Mouse (Mus musculus): ENCODE results near the gene Zfp36. TPM values are rescaled to one million over a fixed set of nuclear protein-coding genes. Genes with fewer than 3 reads are reported as not detected.

Zfp36 gene
- polyA plus RNA-seq, 1 experiment from 2014 or later: 4.2 TPM

DNA sequence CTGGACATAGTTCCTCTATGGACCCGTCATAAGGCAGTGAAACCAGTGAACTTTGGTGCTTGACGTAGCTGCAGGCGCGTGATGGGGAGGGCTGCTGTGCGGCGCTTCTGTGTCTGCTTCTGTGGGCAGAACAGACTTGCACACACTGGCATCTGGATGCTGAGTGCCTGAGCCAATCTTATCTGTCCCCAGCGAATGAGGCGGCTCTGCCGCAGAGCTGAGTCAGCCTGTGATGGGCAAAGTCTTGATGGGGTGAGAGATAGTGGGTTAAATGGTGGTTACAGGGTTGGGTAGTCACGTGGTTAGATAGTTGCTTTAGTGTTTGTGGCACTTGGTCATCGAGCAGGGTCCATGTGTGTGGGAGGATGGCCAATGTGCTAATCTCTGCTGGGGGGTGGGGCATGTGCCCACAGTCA lies 2.9 kb upstream of the Zfp36 start:
- no peak overlapping the region for H3K4me3 ChIP-seq (replicated peaks)
- no peaks in the 10 kb centered on the region for H3K9me3 ChIP-seq (replicated peaks)
- peaks cover 40% of the 10 kb centered on the region for H3K4me1 ChIP-seq
- ATAC-seq (ENCODE audit: low FRiP score): no peak
- WGBS: 77% methylated on average over 11 of the region's 11 CpGs
- no peak overlapping the region for H3K27ac ChIP-seq (replicated peaks)
- H3K4me2 ChIP-seq: no peak overlapping the region
- peaks cover 16% of the 10 kb centered on the region for H3K36me3 ChIP-seq
- no peaks in the 10 kb centered on the region for H3K27me3 ChIP-seq (replicated peaks)
- H3K9ac ChIP-seq (replicated peaks): no peak overlapping the region

DNA sequence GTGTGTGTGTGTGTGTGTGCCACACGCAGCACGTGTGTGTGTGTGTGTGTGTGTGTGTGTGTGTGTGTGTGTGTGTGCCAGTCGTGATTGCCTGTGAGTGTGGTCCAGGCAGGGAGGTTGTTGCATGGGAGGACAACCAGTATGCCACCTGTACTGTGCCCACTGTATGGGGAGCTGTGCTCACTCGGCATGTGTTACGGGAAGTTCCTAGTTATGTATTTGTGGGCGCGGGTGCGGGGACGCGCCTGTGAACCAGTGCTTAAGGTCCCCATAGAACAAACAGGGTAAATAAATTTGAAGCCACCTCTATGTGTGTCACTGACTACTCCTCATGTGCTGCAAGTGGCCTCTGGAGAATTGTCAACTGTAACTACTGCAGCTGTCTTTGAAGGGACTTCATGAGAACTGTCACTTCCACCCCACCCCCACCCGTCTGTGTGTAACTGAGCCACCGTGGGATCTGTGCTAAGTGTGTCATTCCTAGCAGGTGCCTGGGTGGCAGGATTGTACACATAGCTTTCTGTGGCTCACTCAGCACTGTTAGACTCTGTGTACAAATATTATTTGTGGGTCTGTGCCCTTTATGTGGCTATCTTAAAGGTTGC lies 2.4 kb upstream of the Zfp36 start:
- 78% methylated on average over 10 of the region's 12 CpGs for WGBS
- peaks cover 45% of the 10 kb centered on the region for H3K4me1 ChIP-seq

DNA sequence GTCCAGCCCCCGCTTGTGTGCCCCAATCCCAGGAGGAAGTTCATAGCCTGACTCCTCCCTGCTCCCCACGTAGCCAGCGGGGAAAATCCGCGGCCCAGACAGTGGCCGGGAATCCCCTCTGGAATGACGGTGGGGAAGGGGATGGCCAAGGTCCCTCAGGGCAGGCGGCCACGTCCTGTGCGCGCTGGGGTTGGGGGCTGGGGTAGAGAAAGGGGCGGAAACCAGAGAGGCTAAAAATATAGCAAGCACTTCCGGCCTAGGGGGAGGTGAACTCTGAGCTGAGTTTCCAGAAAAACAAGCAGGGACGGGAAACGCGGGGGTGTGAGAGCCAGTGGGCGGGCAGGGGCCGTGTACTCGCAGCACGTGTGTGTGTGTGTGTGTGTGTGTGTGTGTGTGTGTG lies 1.9 kb upstream of the Zfp36 start:
- no peaks in the 10 kb centered on the region for H3K9me3 ChIP-seq (replicated peaks)
- H3K4me1 ChIP-seq: peaks cover 50% of the 10 kb centered on the region
- H3K4me2 ChIP-seq: peak overlapping the region; percentile 49
- no peaks in the 10 kb centered on the region for H3K27me3 ChIP-seq (replicated peaks)
- 16% methylated on average over 20 of the region's 20 CpGs for WGBS
- peak overlapping the region; percentile 77 for H3K27ac ChIP-seq (replicated peaks)
- 0 out of 2 replicates have a peak overlapping the region, but pooled peaks have one; percentile 8 for H3K9ac ChIP-seq (replicated peaks)
- peaks cover 9% of the 10 kb centered on the region for H3K36me3 ChIP-seq
- no peak for ATAC-seq (ENCODE audit: low FRiP score)
- H3K4me3 ChIP-seq (replicated peaks): peak overlapping the region; percentile 16; the same call in 1 of the 2 replicates

More for the DNA sequence above, 2.4 kb upstream of the Zfp36 start:
- no peak for ATAC-seq (ENCODE audit: low FRiP score)
- no peaks in the 10 kb centered on the region for H3K9me3 ChIP-seq (replicated peaks)
- H3K9ac ChIP-seq (replicated peaks): no peak overlapping the region
- H3K36me3 ChIP-seq: peaks cover 10% of the 10 kb centered on the region
- peak overlapping the region; percentile 49 for H3K4me2 ChIP-seq
- H3K27ac ChIP-seq (replicated peaks): peak overlapping the region; percentile 77; the same call in 1 of the 2 replicates
- H3K27me3 ChIP-seq (replicated peaks): no peaks in the 10 kb centered on the region
- no peak overlapping the region for H3K4me3 ChIP-seq (replicated peaks)

DNA sequence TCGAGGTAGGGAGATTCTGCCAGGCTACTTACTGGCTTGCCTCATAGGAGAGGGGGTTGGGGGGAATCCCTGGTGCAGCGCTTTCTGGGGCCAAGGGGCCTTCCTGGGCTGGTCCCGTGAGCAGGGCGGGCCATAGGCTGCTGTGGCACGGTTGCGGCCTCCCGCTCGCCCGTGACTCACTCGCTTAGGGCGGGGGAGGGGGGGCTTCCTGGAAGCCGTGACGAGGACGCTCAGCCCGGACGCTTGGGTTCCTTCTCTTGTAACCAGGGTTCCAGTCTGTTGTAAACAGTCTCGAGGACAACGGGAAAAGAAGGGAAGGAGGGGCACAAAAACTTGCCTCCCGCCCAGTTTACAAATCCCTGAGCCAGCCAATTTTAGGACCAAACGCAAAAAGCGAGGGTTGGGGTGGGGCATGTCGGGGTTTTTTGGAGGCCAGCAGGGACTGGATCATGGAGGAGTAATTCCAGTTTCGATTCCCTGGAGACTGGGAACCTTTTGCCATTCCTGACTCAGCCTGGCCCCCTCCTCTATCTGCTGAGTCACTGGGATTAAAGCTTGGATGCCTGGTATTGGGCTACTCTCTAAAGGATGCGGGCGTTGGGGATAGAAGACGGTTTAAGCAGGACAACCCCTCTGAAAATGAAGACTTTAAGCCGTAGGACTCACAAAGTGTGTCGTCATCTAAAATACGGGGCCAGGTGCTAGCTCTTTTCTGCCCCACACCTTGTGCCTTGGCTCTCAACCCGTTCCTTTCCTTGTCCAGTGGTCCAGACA lies 1.2 kb upstream of the Zfp36 start:
- no peaks in the 10 kb centered on the region for H3K27me3 ChIP-seq (replicated peaks)
- H3K36me3 ChIP-seq: peaks cover 6% of the 10 kb centered on the region
- no peaks in the 10 kb centered on the region for H3K9me3 ChIP-seq (replicated peaks)
- 0 out of 2 replicates have a peak overlapping the region, but pooled peaks have one; percentile 8 for H3K9ac ChIP-seq (replicated peaks)
- H3K4me1 ChIP-seq: peaks cover 55% of the 10 kb centered on the region
- peak overlapping the region; percentile 49 for H3K4me2 ChIP-seq
- 0 out of 2 replicates have a peak overlapping the region, but pooled peaks have one; percentile 16 for H3K4me3 ChIP-seq (replicated peaks)
- no peak for ATAC-seq (ENCODE audit: low FRiP score)
- H3K27ac ChIP-seq (replicated peaks): peak overlapping the region; percentile 77
- WGBS: 17% methylated on average over 29 of the region's 30 CpGs

DNA sequence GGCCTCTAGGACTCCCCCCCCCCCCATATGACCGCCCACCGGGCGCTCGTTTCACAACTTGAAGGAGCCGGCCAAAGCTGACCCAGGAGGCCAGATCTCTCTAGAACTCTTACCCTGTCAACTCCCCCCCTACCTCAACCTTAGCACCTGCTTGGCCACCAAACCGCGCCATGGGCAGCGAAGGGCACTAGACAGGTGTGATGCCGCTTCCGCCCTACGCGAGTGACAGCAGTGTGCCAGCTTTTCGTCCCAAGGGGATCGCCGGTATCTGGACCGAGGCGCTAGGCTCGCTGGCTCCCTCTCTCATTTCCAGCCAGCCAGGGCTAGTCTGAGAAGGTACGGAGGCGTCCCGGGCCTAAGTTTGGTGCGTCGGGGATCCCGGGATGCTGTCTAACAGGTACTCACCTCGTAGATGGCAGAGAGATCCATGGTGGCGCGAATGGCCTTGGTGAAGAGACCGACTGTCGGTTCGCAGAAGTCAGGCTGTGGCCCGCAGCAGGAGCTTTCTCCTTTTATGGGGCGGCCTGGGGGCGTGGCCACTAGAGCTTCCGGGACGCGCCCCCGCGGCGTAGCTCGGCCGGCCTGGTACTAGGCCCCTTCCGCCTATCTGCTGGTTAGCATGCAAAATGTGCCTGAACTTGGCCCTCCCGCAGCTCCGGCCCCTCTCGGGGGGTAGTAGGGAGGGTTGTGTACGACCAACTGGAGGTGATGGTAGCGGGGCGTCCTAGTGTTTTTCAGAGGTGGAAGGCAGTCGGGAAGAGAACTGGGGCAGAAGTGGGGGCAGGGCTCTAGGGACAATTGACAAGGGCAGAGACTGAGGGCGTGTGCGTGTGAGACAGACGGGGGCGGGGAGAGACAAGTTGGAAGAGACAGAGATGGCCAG lies 1.0 kb downstream of the Zfp36 start:
- peak; percentile 45 for ATAC-seq (ENCODE audit: low FRiP score)
- peaks cover 68% of the 10 kb centered on the region for H3K4me1 ChIP-seq

DNA sequence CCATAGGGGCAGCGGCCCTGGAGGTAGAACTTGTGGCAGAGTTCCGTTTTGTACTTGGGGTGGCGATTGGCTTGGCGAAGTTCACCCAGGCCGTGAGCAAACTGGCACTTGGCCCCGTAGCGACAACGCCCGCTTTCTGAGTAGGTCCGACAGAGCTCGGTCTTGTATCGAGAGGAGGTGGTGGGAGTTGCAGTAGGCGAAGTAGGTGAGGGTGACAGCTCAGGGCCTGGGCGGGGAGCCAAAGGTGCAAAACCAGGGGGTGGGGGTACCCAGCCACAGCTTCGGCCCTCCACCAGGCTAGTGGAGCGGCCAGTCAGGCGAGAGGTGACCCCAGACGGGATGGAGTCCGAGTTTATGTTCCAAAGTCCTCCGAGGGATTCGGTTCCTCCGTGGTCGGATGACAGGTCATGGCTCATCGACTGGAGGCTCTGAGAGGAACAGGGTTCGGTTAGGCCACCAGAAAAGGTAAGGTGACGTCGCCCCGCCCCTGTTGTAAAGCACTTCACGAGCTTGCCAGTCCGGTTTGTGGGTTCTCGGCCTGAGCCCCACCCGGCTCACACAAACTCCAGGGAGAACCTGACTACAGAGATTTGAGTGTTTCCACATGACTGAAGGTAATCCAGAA lies 1.9 kb downstream of the Zfp36 start:
- Histone ChIP-seq H3K9me3 (replicated peaks) (no peaks in the 10 kb centered on the region), H3K27me3 (replicated peaks) (no peaks in the 10 kb centered on the region), H3K27ac (replicated peaks) (peak overlapping the region; percentile 79; the same call in 1 of the 2 replicates), H3K4me3 (replicated peaks) (peak overlapping the region; percentile 56), H3K36me3 (no peaks in the 10 kb centered on the region), H3K4me1 (peaks cover 70% of the 10 kb centered on the region), H3K4me2 (peak overlapping the region; percentile 79), H3K9ac (replicated peaks) (peak overlapping the region; percentile 70)
- ATAC-seq (ENCODE audit: low FRiP score): no peak
- 48% methylated on average over 32 of the region's 32 CpGs for WGBS

More for the DNA sequence above, 1.0 kb downstream of the Zfp36 start:
- Histone ChIP-seq H3K36me3 (no peaks in the 10 kb centered on the region), H3K4me2 (peak overlapping the region; percentile 79), H3K27ac (replicated peaks) (peak overlapping the region; percentile 79), H3K9me3 (replicated peaks) (no peaks in the 10 kb centered on the region), H3K27me3 (replicated peaks) (no peaks in the 10 kb centered on the region), H3K4me3 (replicated peaks) (peak overlapping the region; percentile 56), H3K9ac (replicated peaks) (peak overlapping the region; percentile 70)
- 1% methylated on average over 53 of the region's 53 CpGs for WGBS

DNA sequence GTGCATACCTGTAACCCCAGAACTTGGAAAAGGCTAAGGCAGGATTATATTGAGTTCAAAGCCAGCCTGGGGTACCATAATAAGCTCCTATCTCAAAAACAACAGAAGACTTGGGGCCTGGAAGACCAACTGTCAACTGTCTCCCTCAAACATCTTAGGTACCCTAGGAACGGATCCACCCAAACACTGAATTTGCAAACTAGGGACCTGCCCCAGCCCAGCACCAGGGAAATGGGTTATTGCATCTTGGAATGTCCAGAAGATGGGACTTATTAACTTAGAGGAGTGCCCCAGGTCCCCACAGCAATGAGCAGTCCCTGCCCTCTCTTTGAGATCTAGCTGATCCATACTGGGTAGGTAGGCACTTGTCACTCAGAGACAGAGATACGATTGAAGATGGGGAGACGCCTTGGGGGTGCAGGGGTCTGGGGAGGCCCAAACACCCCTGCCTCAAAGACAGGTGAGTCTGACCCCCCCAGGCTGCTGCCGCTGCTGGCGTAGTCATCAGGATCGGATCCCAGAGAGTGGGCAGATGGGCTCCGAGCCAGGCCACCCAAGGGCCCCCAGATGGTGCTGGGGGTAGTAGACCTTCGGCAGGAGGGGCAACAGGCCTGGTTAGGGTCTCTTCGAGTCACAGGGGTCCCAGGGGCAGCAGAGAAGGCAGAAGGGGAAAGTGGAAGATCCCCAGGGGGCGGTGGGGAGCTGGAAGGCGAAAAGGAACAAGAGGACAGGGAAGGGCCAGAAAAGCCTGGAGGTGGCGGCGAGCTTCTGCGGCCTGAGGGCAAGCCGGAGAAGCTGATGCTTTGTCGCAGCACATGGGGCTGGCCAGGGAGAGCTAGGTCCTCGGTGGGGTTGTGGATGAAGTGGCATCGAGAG lies 2.6 kb downstream of the Zfp36 start:
- Histone ChIP-seq H3K27me3 (replicated peaks) (no peaks in the 10 kb centered on the region), H3K27ac (replicated peaks) (0 out of 2 replicates have a peak overlapping the region, but pooled peaks have one; percentile 39), H3K4me1 (peaks cover 63% of the 10 kb centered on the region), H3K36me3 (no peaks in the 10 kb centered on the region), H3K9me3 (replicated peaks) (no peaks in the 10 kb centered on the region), H3K9ac (replicated peaks) (peak overlapping the region; percentile 70), H3K4me3 (replicated peaks) (peak overlapping the region; percentile 56), H3K4me2 (peak overlapping the region; percentile 79)
- ATAC-seq (ENCODE audit: low FRiP score): no peak
- 72% methylated on average over 18 of the region's 18 CpGs for WGBS

DNA sequence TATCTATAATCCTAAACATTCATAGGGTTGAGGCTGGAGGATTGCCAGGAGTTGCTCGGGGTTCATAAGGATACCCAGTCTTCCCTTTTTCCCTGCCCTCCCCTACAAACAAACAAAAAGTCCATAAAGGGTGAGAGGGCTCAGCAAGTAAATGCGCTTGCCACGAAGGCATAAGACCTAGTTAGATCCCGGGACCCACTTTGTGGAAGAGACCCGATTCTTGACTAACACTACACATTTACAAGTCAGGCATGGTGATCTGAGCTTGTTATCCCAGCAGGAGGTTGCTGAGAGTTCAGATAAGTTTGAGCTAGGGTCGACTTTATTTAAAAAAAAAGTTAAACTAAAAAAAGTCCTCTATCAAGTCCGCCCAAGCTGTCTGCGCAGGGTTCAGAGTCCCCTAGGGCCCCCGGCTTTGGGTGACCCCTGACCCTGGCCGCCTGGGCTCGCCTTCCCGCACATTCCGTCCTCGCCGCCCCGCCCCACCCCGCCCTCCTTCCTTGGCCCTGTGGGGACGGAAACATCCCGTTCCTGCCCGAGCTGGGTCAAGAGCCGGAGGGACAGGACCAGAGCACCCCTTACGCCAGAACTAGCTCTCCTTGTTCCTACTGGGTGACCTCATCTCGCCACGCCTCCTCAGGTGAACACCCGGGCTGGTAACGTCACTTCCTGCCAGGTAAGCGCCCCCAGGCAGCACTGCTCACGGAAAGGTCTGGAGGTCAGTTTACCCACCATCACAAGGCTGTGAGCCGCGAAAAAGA lies 3.9 kb downstream of the Zfp36 start:
- ATAC-seq (ENCODE audit: low FRiP score): no peak
- Histone ChIP-seq H3K27me3 (replicated peaks) (no peaks in the 10 kb centered on the region), H3K4me1 (peaks cover 59% of the 10 kb centered on the region), H3K9ac (replicated peaks) (peak overlapping the region; percentile 51), H3K27ac (replicated peaks) (peak overlapping the region; percentile 86), H3K36me3 (no peaks in the 10 kb centered on the region), H3K9me3 (replicated peaks) (no peaks in the 10 kb centered on the region), H3K4me2 (peak overlapping the region; percentile 79), H3K4me3 (replicated peaks) (peak overlapping the region; percentile 46)
- 5% methylated on average over 30 of the region's 30 CpGs for WGBS

DNA sequence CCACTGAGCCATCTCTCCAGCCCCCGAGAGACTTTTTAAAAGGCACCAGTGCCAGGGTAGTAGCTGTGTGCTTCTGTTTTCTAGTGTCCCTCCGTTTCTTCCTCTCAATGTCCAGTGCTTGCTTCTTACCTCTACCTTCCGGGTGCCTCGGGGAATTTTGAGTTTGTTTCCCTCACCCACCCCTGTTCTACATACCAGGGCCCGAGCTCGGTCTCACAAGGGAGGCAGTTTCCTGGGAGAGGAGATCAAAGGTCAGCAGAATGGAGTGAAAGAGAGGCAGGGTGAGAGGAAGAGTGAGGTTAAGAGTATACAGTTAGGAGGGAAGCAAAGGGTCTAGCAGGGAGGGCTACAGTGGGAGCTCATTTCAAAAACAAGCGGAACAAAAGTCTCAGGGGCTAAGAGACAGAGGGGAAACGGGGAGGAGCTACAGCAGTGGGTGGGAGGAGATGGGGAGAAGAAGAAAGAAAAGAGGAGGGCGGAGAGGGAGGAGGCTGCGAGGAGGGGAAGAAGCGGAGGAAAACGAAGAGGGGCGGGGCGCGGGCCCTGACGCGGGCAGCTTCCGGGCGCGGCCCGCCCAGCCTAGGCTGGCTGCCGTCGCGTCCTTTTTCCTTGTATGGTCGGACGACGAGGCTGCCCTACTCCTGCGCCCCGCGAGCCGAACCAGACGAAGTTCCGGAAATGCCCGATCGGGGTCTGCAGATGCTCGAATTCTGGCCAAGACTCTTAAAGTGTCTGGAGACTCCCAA lies 4.7 kb downstream of the Zfp36 start:
- H3K36me3 ChIP-seq: no peaks in the 10 kb centered on the region
- H3K27ac ChIP-seq (replicated peaks): peak overlapping the region; percentile 86
- WGBS: 1% methylated on average over 32 of the region's 36 CpGs
- peak overlapping the region; percentile 46 for H3K4me3 ChIP-seq (replicated peaks)
- no peaks in the 10 kb centered on the region for H3K9me3 ChIP-seq (replicated peaks)
- no peaks in the 10 kb centered on the region for H3K27me3 ChIP-seq (replicated peaks)
- H3K4me2 ChIP-seq: peak overlapping the region; percentile 79
- peak; percentile 2 for ATAC-seq (ENCODE audit: low FRiP score)
- H3K4me1 ChIP-seq: peaks cover 63% of the 10 kb centered on the region
- peak overlapping the region; percentile 51 for H3K9ac ChIP-seq (replicated peaks)
